Mouse (Mus musculus) liver, adult 2 months (tissue): ENCODE results near the gene Rem1. TPM values are rescaled to one million over a fixed set of nuclear protein-coding genes. Genes with fewer than 3 reads are reported as not detected.
"Not testable (repeated sequence)": the region's sequence is repeated elsewhere in the genome, so short reads cannot be mapped to it uniquely, and the experiment has no call there.

Source experiments
- DNase-seq: peaks from one replicate; pipeline ENCODE4 v3.0.0-alpha.2; 2011; ENCODE audit warnings: low read depth, low spot score; ENCODE audit errors: extremely low read depth
- H3K27ac ChIP-seq: fragments of 200-500 bp; replicated peaks from 2 replicates; pipeline ENCODE4 v1.5.1; 2012; ENCODE audit warnings: low read depth, mild to moderate bottlenecking, control low read depth, inconsistent platforms, low read length; ENCODE audit not compliant: insufficient read depth
- H3K27me3 ChIP-seq: fragments of 200-500 bp; 2 replicates; pipeline ENCODE4 v1.6.1; 2012; ENCODE audit warnings: mild to moderate bottlenecking, moderate library complexity, low read length, inconsistent platforms; ENCODE audit not compliant: control insufficient read depth, insufficient read depth
- H3K36me3 ChIP-seq: fragments of 200-500 bp; 2 replicates; pipeline ENCODE4 v1.6.1; 2012; ENCODE audit warnings: low read length, inconsistent platforms; ENCODE audit not compliant: control insufficient read depth, insufficient read depth
- H3K4me1 ChIP-seq: fragments of 200-500 bp; 2 replicates; pipeline ENCODE4 v1.6.1; 2011; ENCODE audit warnings: low read length; ENCODE audit not compliant: control insufficient read depth, insufficient read depth
- H3K4me3 ChIP-seq: fragments of 200-500 bp; 2 replicates; pipeline ENCODE4 v1.5.1; 2011; ENCODE audit warnings: low read depth, mild to moderate bottlenecking, control low read depth, low read length, moderate library complexity; ENCODE audit not compliant: insufficient read depth
- H3K79me2 ChIP-seq: fragments of 200-500 bp; 2 replicates; pipeline ENCODE4 v1.6.1; 2012; ENCODE audit warnings: inconsistent platforms, mild to moderate bottlenecking, low read length, moderate library complexity; ENCODE audit not compliant: control insufficient read depth, insufficient read depth
- H3K9ac ChIP-seq: fragments of 200-500 bp; 2 replicates; pipeline ENCODE4 v1.6.1; 2012; ENCODE audit warnings: low read depth, mild to moderate bottlenecking, control low read depth, inconsistent platforms, low read length
- CTCF ChIP-seq: fragments of 200-500 bp; IDR thresholded peaks from 2 replicates; pipeline ENCODE4 v1.5.1; 2011; ENCODE audit warnings: low read depth, low read length, control low read depth
- POLR2A ChIP-seq: fragments of 200-500 bp; IDR thresholded peaks from 2 replicates; pipeline ENCODE4 v1.6.1; 2011; ENCODE audit warnings: low read length, control low read depth; ENCODE audit not compliant: insufficient read depth; ENCODE audit errors: extremely low read depth
- WGBS: fragments of 180-500 bp; shearing (Covaris S2); methylation state at CpG from one replicate; pipeline ENCODE4 v1.1.7; 2018; 5-methylcytosine and 5-hydroxymethylcytosine counted together
- polyA plus RNA-seq: library from polyadenylated mRNA; depleted of rRNA; stranded (reverse); fragments of >200 nt; gene quantifications from 2 replicates; pipeline ENCODE4 v1.2.3, GENCODE M21; 2012
- total RNA-seq: library from RNA; depleted of rRNA; stranded (reverse); fragments of >200 nt; gene quantifications from 2 replicates; pipeline ENCODE4 v1.2.3, GENCODE M21; 2014

The Rem1 gene
- total and polyA plus RNA-seq, 2 experiments, result 0.32 to 0.65 TPM

DNA sequence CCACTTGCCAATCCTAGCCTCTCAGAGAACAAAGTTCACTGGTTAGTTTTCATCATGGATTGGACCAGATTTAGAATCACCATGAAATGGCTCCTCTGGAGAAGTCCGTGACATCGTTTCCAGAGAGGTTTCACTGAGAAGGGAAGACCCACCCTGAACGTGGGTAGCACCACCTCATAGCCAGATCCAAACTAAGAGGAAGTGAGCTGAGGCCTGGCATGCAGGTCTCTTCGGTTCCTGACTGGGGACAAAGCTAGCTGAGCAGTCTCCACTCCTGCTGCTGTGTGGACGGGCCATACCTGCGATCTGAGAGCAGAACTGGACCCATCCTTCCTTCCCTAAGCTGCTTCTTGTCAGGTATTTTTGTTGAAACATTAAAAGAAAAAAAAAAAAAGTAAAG, 34.4 kb downstream of the Rem1 start:
- H3K9ac ChIP-seq, result no peak overlapping the region
- TF ChIP-seq POLR2A, result no peak
- peaks cover 19% of the 10 kb centered on the region for H3K4me1 ChIP-seq
- 41% methylated on average over 6 of the region's 6 CpGs for WGBS
- peak; percentile 85 for DNase-seq
- no peaks in the 10 kb centered on the region for H3K27me3 ChIP-seq
- H3K79me2 ChIP-seq, result no peaks in the 10 kb centered on the region
- H3K4me3 ChIP-seq, result no peak overlapping the region; the same call in 1 of the 2 replicates
- peak overlapping the region; percentile 54 for H3K27ac ChIP-seq
- H3K36me3 ChIP-seq, result no peaks in the 10 kb centered on the region

DNA sequence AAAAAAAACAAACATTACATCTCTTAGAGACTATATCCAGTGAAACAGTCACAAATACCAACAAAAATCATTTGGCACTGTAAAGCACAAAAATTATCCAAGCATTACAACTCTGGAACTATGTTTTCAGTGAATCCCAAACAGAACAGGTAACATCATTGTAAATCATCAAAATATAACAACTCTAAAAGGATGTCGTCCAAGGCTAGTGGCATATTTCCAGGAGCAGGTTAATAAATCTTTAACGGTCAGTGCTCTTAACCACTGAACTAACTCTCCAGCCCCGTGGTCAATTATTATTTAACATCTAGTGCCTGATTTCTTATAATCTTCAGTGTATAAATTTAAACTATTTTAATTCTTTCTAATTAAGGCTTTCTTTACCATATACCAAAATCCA, 39.4 kb downstream of the Rem1 start:
- H3K79me2 ChIP-seq, result peaks cover 17% of the 10 kb centered on the region
- not testable (repeated sequence) for H3K4me3 ChIP-seq, H3K27me3 ChIP-seq, H3K27ac ChIP-seq, H3K36me3 ChIP-seq, H3K9ac ChIP-seq
- H3K4me1 ChIP-seq, result peaks cover 27% of the 10 kb centered on the region
- peak; percentile 81 for DNase-seq
- 16% methylated on average over 3 of the region's 3 CpGs for WGBS

DNA sequence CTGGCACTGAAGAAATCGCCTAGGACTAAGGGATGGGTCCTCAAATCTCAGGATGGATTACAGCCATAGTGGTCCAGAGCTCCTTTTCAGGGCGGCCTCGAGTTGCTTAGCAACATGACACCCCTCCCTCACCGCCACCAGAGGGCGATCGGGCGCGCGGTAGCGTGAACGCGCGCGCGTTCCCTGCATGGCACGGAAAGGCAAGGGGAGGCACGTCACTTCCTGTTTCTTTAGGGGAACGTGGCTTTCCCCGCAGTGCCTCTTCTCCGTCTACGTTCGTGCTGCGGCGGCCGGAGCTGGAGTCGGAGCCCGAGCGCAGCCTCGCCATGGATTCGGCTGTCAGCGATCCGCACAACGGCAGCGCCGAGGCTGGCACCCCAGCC, 42.5 kb downstream of the Rem1 start, which contains the start of gene H13:
Gene H13, plus strand, starts transcription at position 206 of the 383 bp plus-strand sequence.
- H3K27me3 ChIP-seq, result no peaks in the 10 kb centered on the region
- peaks cover 27% of the 10 kb centered on the region for H3K4me1 ChIP-seq
- TF ChIP-seq POLR2A, result peak; percentile 92
- TF ChIP-seq CTCF, result peak; percentile 97
- peaks cover 34% of the 10 kb centered on the region for H3K79me2 ChIP-seq
- peak within 1 kb of the TSS; percentile 94 for H3K9ac ChIP-seq
- H3K36me3 ChIP-seq, result no peaks in the 10 kb centered on the region
- peak within 1 kb of the TSS; percentile 82 for H3K4me3 ChIP-seq
- DNase-seq, result peak; percentile 78
- 0% methylated on average over 35 of the region's 35 CpGs for WGBS
- H3K27ac ChIP-seq, result peak within 1 kb of the TSS; percentile 73

DNA sequence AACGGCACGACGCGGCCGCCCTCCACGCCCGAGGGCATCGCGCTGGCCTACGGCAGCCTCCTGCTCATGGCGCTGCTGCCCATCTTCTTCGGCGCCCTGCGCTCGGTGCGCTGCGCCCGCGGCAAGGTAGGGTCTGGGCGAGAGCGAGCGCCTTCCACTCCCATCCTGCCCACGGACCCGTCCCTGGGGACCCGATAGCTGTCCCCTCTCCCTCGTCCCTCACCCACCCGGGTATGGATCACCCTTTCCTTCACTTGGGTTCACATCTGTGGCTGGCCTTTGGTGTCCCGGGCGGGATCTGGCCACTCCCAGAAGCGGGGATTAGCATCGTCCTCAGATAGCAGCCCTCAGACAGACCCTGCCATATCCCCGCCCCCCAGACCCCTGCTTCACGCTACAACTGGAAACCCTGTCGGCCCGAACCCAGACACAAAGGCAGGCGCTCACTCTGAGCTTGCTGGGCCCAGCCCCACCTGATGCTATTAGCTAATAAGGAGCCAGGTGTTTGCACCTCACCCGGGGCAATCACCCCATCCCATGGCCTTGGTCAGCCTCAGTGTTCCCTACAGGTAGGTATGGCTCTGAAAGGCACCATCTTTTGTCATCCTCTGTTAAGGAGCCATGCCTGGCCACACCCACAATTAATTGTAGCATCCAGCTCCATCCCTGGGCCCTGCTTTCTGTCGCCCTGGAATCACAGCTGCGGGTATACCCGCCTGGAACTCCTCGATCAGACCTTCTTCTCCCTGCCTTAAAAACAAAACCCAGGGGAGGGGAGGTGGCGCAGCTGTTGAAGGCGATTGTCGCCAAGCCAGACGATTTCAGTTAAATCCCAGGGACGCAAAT, 43.1 kb downstream of the Rem1 start:
- H3K79me2 ChIP-seq, result peaks cover 34% of the 10 kb centered on the region
- peak overlapping the region; percentile 82 for H3K4me3 ChIP-seq
- no peak for TF ChIP-seq CTCF
- no peak for TF ChIP-seq POLR2A
- H3K27ac ChIP-seq, result peak overlapping the region; percentile 73
- peaks cover 3% of the 10 kb centered on the region; the same call in 1 of the 2 replicates for H3K36me3 ChIP-seq
- DNase-seq, result no peak
- 3% methylated on average over 44 of the region's 46 CpGs for WGBS
- peaks cover 27% of the 10 kb centered on the region for H3K4me1 ChIP-seq
- peak overlapping the region; percentile 94 for H3K9ac ChIP-seq
- no peaks in the 10 kb centered on the region for H3K27me3 ChIP-seq

DNA sequence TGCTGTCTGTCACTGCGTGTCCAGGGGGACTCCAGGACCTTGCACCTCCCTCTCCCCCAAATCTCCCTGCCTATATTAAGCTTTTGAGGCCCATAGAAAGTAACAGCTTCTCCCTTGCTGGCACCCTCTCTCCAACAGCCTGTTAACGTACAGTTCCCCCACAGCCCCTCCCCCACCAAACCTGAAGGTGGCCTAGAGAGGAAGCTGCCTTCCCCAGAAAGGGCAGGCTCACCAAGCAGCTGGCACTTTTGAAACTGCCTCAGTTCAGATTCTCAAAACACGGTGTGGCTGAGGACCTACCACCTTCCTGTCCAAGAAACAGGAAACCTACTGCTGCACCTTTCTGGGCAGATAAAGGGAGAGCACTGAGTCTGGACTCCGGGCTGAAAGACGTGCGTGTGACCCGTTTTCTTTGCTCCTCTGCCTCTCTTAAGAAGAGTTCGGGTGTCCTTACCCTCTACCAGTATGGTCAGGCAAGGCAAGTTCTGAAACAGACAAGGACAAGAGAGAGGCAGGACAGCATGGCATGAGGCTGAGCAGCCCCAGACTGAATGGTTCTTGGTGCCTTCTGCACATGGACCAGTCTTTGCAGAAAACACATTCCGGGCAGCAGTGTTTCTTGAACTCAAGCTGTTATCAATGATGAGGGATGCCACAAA, 44.4 kb downstream of the Rem1 start:
- Histone ChIP-seq H3K36me3 (peaks cover 3% of the 10 kb centered on the region; the same call in 1 of the 2 replicates), H3K27me3 (no peaks in the 10 kb centered on the region), H3K4me3 (no peak overlapping the region), H3K79me2 (peaks cover 43% of the 10 kb centered on the region), H3K27ac (no peak overlapping the region), H3K4me1 (peaks cover 23% of the 10 kb centered on the region), H3K9ac (no peak overlapping the region)
- WGBS, result 46% methylated on average over 9 of the region's 9 CpGs
- DNase-seq, result no peak
- TF ChIP-seq CTCF (no peak), POLR2A (no peak)

DNA sequence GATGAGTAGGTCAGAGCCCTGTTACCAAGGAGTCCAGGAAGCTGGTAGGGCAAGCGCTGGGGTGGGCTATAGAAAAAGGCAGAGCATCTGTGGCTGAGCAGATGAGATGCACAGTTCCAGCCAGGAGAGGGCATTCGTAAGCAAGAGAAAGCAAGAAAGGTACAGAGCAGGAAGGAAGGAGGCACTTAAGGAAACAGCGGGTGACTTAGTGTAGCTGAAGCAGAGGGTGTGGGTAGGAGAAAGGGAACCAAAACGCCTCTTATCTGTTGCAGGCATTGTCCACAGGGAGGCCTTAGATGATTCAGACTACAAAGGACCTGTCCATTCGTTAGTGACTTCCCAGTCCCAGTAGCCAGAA, 44.9 kb downstream of the Rem1 start:
- H3K4me1 ChIP-seq, result peaks cover 23% of the 10 kb centered on the region
- peaks cover 44% of the 10 kb centered on the region for H3K79me2 ChIP-seq
- DNase-seq, result no peak
- H3K36me3 ChIP-seq, result peaks cover 3% of the 10 kb centered on the region; the same call in 1 of the 2 replicates
- peak; percentile 9; the same call in 1 of the 2 replicates for TF ChIP-seq CTCF
- no peak for TF ChIP-seq POLR2A
- no peak overlapping the region for H3K9ac ChIP-seq
- H3K4me3 ChIP-seq, result no peak overlapping the region
- no peaks in the 10 kb centered on the region for H3K27me3 ChIP-seq
- H3K27ac ChIP-seq, result no peak overlapping the region
- 38% methylated on average over 5 of the region's 5 CpGs for WGBS
